Mouse (Mus musculus): Measurements from ENCODE around the gene Cmtm8.

GRCm38 (mm10) chr9:114774629-114775028 lies 69.3 kb downstream of the Cmtm8 start:
- TF ChIP-seq POLR2A (IDR thresholded peaks at IDR 0.05; ENCODE audit: borderline replicate concordance, low read depth, low read length) = no peak
- TF ChIP-seq CTCF (IDR thresholded peaks at IDR 0.05; ENCODE audit: low read depth, low read length) = no peak

All from bone marrow macrophage, adult 2 months (primary cell).